Mouse (Mus musculus): Measurements from ENCODE around the gene Zp1. TPM values are rescaled to one million over a fixed set of nuclear protein-coding genes. Genes with fewer than 3 reads are reported as not detected.

The Zp1 gene
- polyA plus RNA-seq, 1 experiment = 0.05 TPM

- peaks cover 10% of the 10 kb centered on the region for H3K27me3 ChIP-seq (ENCODE audit: control insufficient read depth, insufficient read depth, insufficient read length)
- H3K4me2 ChIP-seq (ENCODE audit: low read depth) = no peak overlapping the region
- H3K4me3 ChIP-seq = no peak overlapping the region
- TF ChIP-seq POLR2AphosphoS2 (IDR thresholded peaks at IDR 0.05; ENCODE audit: insufficient read length, low read depth) (no peak), POLR2A (IDR thresholded peaks at IDR 0.05; ENCODE audit: insufficient read length, low read depth) (no peak), TCF12 (IDR thresholded peaks at IDR 0.05; ENCODE audit: insufficient read depth, poor library complexity, severe bottlenecking) (no peak)
- H3ac ChIP-seq (ENCODE audit: control insufficient read depth, insufficient read length) = no peak overlapping the region
- H3K79me2 ChIP-seq (ENCODE audit: control insufficient read depth, insufficient read depth) = no peaks in the 10 kb centered on the region
- no peaks in the 10 kb centered on the region for H3K36me3 ChIP-seq (ENCODE audit: control insufficient read depth, insufficient read depth)
These were observed 626 bp upstream of the Zp1 start for GRCm38 (mm10) chr19:10921058-10921457.

DNA sequence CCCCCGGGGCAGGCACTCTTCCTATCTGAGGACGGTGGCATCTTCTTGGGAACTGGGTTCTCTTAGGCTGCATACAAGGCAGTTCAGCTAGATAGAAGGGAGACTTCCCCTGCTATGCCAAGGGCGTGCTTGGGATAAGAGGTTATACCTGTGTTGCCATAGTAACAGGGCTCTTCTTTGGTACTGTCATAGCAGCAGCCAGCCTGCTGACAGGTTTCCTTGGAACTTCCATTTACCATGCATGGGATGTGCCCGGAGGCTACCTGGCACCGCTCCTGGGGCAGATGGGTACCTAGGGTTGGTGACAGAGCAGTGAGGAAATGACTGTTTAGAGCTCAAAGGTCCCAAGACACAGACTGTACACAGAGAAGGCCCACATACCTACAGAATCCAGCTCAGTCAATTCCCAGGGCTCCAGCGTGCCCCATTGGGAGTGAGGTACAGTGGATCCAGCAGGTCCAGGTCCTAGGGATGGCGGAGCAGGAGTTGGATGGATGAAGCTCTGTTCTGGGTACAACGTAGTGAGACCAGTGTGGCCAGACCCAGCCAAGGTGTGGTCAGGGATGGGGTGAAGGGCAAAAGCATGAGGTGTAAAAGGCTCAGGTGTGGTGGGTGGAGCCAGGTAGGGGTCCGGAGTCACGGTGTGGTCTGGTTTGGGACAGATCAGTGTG is 2.0 kb downstream of the Zp1 start:
- peaks cover 10% of the 10 kb centered on the region for H3K27me3 ChIP-seq (ENCODE audit: control insufficient read depth, insufficient read depth, insufficient read length)
- H3K79me2 ChIP-seq (ENCODE audit: control insufficient read depth, insufficient read depth) = no peaks in the 10 kb centered on the region
- H3K4me2 ChIP-seq (ENCODE audit: low read depth) = no peak overlapping the region
- TF ChIP-seq TCF3 (IDR thresholded peaks at IDR 0.05; ENCODE audit: insufficient read length, low read depth) (no peak), POLR2AphosphoS2 (IDR thresholded peaks at IDR 0.05; ENCODE audit: insufficient read length, low read depth) (no peak), POLR2A (IDR thresholded peaks at IDR 0.05; ENCODE audit: insufficient read length, low read depth) (no peak), MYOG (IDR thresholded peaks at IDR 0.05; ENCODE audit: control insufficient read depth in 1 of 3, insufficient read depth in 1 of 3, insufficient read length in 2 of 3, low read depth in 2 of 3) (no peak), CEBPB (IDR thresholded peaks at IDR 0.05; ENCODE audit: insufficient read depth, poor library complexity, severe bottlenecking) (no peak), SRF (IDR thresholded peaks at IDR 0.05; ENCODE audit: control insufficient read depth, insufficient read length, low read depth) (no peak), TCF12 (IDR thresholded peaks at IDR 0.05; ENCODE audit: insufficient read depth, poor library complexity, severe bottlenecking) (no peak), E2F4 (IDR thresholded peaks at IDR 0.05; ENCODE audit: insufficient read depth) (no peak), USF1 (IDR thresholded peaks at IDR 0.05; ENCODE audit: low read depth) (no peak)
- no peak overlapping the region for H3ac ChIP-seq (ENCODE audit: control insufficient read depth, insufficient read length)
- no peaks in the 10 kb centered on the region for H3K36me3 ChIP-seq (ENCODE audit: control insufficient read depth, insufficient read depth)
- H3K4me3 ChIP-seq = no peak overlapping the region

DNA sequence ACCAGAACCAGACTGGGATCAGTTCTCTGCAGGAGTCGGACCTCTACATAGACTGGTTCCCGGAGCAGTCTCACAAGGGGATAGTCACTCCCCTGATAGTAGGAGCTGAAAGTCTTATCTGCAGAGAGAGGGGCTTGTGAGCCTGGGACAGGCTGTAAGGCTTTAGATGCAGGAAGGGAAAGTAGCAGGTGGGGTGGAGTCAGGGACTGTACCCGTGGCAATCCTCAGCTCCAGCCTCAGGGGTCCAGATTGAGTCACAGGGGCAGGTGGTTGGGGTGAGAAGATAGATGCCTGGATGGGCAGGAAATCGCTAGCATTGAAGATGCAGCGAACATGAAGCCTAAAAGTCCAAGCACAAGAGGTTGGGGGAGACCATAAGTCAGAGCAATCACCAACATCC is 3.9 kb downstream of the Zp1 start:
- Histone ChIP-seq H3K4me3 (no peak overlapping the region), H3K4me2 (ENCODE audit: low read depth) (no peak overlapping the region), H3ac (ENCODE audit: control insufficient read depth, insufficient read length) (no peak overlapping the region), H3K79me2 (ENCODE audit: control insufficient read depth, insufficient read depth) (no peaks in the 10 kb centered on the region), H3K27me3 (ENCODE audit: control insufficient read depth, insufficient read depth, insufficient read length) (peaks cover 10% of the 10 kb centered on the region), H3K36me3 (ENCODE audit: control insufficient read depth, insufficient read depth) (no peaks in the 10 kb centered on the region)
- no peak for TF ChIP-seq E2F4 (IDR thresholded peaks at IDR 0.05; ENCODE audit: insufficient read depth)
- no peak for TF ChIP-seq POLR2A (IDR thresholded peaks at IDR 0.05; ENCODE audit: insufficient read length, low read depth)
- TF ChIP-seq USF1 (IDR thresholded peaks at IDR 0.05; ENCODE audit: low read depth) = no peak
- TF ChIP-seq MAX (IDR thresholded peaks at IDR 0.05; ENCODE audit: low read depth) = no peak
- TF ChIP-seq SRF (IDR thresholded peaks at IDR 0.05; ENCODE audit: control insufficient read depth, insufficient read length, low read depth) = no peak
- TF ChIP-seq POLR2AphosphoS2 (IDR thresholded peaks at IDR 0.05; ENCODE audit: insufficient read length, low read depth) = no peak
- TF ChIP-seq CEBPB (IDR thresholded peaks at IDR 0.05; ENCODE audit: insufficient read depth, poor library complexity, severe bottlenecking) = no peak
- TF ChIP-seq MYOD1 (IDR thresholded peaks at IDR 0.05; ENCODE audit: control insufficient read depth in 1 of 3, insufficient read length in 2 of 3, low read depth in 2 of 3) = no peak
- TF ChIP-seq MYOG (IDR thresholded peaks at IDR 0.05; ENCODE audit: control insufficient read depth in 1 of 3, insufficient read depth in 1 of 3, insufficient read length in 2 of 3, low read depth in 2 of 3) = no peak
- no peak for TF ChIP-seq TCF12 (IDR thresholded peaks at IDR 0.05; ENCODE audit: insufficient read depth, poor library complexity, severe bottlenecking)
- TF ChIP-seq TCF3 (IDR thresholded peaks at IDR 0.05; ENCODE audit: insufficient read length, low read depth) = no peak
- no peak for TF ChIP-seq REST (IDR thresholded peaks at IDR 0.05; ENCODE audit: insufficient read depth, insufficient read length)

GRCm38 (mm10) chr19:10914870-10915269 is 5.6 kb downstream of the Zp1 start:
- Histone ChIP-seq H3K36me3 (ENCODE audit: control insufficient read depth, insufficient read depth) (no peaks in the 10 kb centered on the region), H3K79me2 (ENCODE audit: control insufficient read depth, insufficient read depth) (no peaks in the 10 kb centered on the region), H3K4me2 (ENCODE audit: low read depth) (no peak overlapping the region), H3ac (ENCODE audit: control insufficient read depth, insufficient read length) (no peak overlapping the region), H3K27me3 (ENCODE audit: control insufficient read depth, insufficient read depth, insufficient read length) (peaks cover 10% of the 10 kb centered on the region), H3K4me3 (no peak overlapping the region)
- TF ChIP-seq USF1 (IDR thresholded peaks at IDR 0.05; ENCODE audit: low read depth) (no peak), POLR2A (IDR thresholded peaks at IDR 0.05; ENCODE audit: insufficient read length, low read depth) (no peak), MAX (IDR thresholded peaks at IDR 0.05; ENCODE audit: low read depth) (no peak), CEBPB (IDR thresholded peaks at IDR 0.05; ENCODE audit: insufficient read depth, poor library complexity, severe bottlenecking) (no peak)

DNA sequence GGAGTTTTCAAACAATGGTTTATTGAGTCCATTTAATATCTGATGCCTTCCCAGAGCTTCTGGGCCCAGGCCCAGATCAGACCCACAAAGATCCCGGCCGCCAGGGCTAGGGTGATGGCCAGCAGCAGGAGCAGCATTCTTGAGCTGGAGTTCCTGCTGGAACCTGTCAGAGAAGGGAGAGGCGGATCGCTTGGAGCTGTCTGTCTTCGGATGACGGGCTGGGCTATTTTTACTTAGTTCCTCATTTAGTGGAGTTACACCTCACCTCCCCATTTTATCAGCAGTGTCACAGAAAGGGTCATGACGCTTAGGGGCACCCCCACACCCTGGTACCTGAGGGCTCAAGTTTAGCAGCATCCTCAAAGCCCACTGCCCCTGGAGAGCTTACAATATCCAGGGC is 6.1 kb downstream of the Zp1 start:
- Histone ChIP-seq H3K4me3 (no peak overlapping the region), H3K27me3 (ENCODE audit: control insufficient read depth, insufficient read depth, insufficient read length) (peaks cover 10% of the 10 kb centered on the region), H3K36me3 (ENCODE audit: control insufficient read depth, insufficient read depth) (no peaks in the 10 kb centered on the region), H3K79me2 (ENCODE audit: control insufficient read depth, insufficient read depth) (no peaks in the 10 kb centered on the region), H3K4me2 (ENCODE audit: low read depth) (no peak overlapping the region), H3ac (ENCODE audit: control insufficient read depth, insufficient read length) (no peak overlapping the region)
- no peak for TF ChIP-seq TCF12 (IDR thresholded peaks at IDR 0.05; ENCODE audit: insufficient read depth, poor library complexity, severe bottlenecking)
- TF ChIP-seq REST (IDR thresholded peaks at IDR 0.05; ENCODE audit: insufficient read depth, insufficient read length) = no peak
- TF ChIP-seq POLR2AphosphoS2 (IDR thresholded peaks at IDR 0.05; ENCODE audit: insufficient read length, low read depth) = no peak
- no peak for TF ChIP-seq MYOD1 (IDR thresholded peaks at IDR 0.05; ENCODE audit: control insufficient read depth in 1 of 3, insufficient read length in 2 of 3, low read depth in 2 of 3)
- TF ChIP-seq MAX (IDR thresholded peaks at IDR 0.05; ENCODE audit: low read depth) = no peak

Data from myocyte (in vitro differentiated cells).